Mouse (Mus musculus) midbrain, embryonic 15.5 days (tissue): Measurements from ENCODE around the gene Higd1c. TPM values are rescaled to one million over a fixed set of nuclear protein-coding genes. Genes with fewer than 3 reads are reported as not detected.
"Not testable (repeated sequence)": the region's sequence is repeated elsewhere in the genome, so short reads cannot be mapped to it uniquely, and the experiment has no call there.

ENCODE experiments used
- ATAC-seq: fragments of 200-750 bp; cut with Nextera tagmentation; replicated peaks from 2 replicates; pipeline ENCODE4 v1.8.0; 2017; ENCODE audit warnings: moderate TSS enrichment
- H3K27ac ChIP-seq: fragments of 300-500 bp; sonication (generic); 2 replicates; pipeline ENCODE4 v1.5.1; 2015; ENCODE audit warnings: mild to moderate bottlenecking, inconsistent platforms
- H3K27me3 ChIP-seq: fragments of 300-500 bp; sonication (generic); replicated peaks from 2 replicates; pipeline ENCODE4 v1.6.1; 2015; ENCODE audit warnings: inconsistent platforms
- H3K36me3 ChIP-seq: fragments of 300-500 bp; sonication (generic); replicated peaks from 2 replicates; pipeline ENCODE4 v1.6.1; 2015; ENCODE audit warnings: inconsistent platforms
- H3K4me1 ChIP-seq: fragments of 300-500 bp; sonication (generic); 2 replicates; pipeline ENCODE4 v1.6.1; 2015; ENCODE audit warnings: inconsistent platforms
- H3K4me2 ChIP-seq: fragments of 300-500 bp; sonication (generic); 2 replicates; pipeline ENCODE4 v1.6.1; 2015; ENCODE audit warnings: inconsistent platforms, mild to moderate bottlenecking, moderate library complexity
- H3K4me3 ChIP-seq: fragments of 300-500 bp; sonication (generic); 2 replicates; pipeline ENCODE4 v1.5.1; 2015; ENCODE audit warnings: mild to moderate bottlenecking, inconsistent platforms
- H3K9ac ChIP-seq: fragments of 300-500 bp; sonication (generic); 2 replicates; pipeline ENCODE4 v1.6.1; 2015; ENCODE audit warnings: mild to moderate bottlenecking, inconsistent platforms
- H3K9me3 ChIP-seq: fragments of 300-500 bp; sonication (generic); 2 replicates; pipeline ENCODE4 v1.6.1; 2016; ENCODE audit warnings: inconsistent platforms
- WGBS: fragments of 180-500 bp; shearing (Covaris S2); methylation state at CpG from one replicate; pipeline ENCODE4 v1.1.7; 2015; ENCODE audit warnings: mixed read lengths; 5-methylcytosine and 5-hydroxymethylcytosine counted together
- polyA plus RNA-seq: library from polyadenylated mRNA; unstranded; fragments of >200 nt; fragmentation: Nextera tagmentation; extraction: Ambion mirVana; gene quantifications from 2 replicates; pipeline ENCODE4 v1.2.1, GENCODE M21; 2015

The Higd1c gene
- polyA plus RNA-seq, 1 experiment from 2014 or later, result not detected

DNA sequence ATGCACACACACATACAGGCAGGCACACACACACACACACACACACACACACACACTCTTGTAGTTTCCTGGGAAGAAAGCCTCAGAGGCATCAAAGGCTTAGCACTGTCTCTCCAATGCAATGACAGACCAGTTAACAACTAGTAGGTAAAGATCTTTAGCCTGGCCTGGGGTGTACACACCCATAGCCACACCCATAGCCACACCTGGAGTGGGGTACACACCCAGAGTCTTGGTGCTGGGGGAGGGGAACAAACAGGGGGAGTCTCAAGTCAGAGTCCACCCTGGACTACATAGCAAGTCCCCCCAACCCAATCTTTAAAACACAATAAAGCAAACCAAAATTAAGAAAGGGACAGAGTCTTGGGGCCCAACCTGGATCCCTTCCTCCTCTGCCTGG lies 27.0 kb upstream of the Higd1c start:
- ATAC-seq, H3K27me3 ChIP-seq, H3K36me3 ChIP-seq, H3K9me3 ChIP-seq, H3K4me1 ChIP-seq, H3K27ac ChIP-seq, H3K4me2 ChIP-seq, H3K4me3 ChIP-seq, H3K9ac ChIP-seq: not testable (repeated sequence)

DNA sequence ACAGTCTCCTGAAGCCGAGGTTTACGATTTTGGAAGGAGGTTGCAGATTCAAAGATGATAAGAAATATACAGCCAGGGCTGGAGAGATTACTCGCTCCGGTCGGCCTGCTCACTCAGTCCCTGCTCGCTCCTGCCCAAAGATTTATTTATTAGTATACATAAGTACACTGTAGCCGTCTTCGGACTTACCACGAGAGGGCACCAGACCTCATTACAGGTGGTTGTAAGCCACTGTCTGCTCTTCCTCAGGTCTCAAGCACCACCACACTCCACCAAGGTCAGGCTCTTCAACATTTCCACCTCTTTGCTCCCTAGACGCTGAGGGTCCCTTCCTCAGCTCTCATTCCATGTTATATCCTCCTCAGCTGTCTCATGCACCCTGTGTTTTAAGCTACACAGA lies 26.5 kb upstream of the Higd1c start:
- WGBS, result 46% methylated on average over 10 of the region's 10 CpGs
- H3K27ac ChIP-seq, H3K9ac ChIP-seq, H3K4me3 ChIP-seq, H3K27me3 ChIP-seq, ATAC-seq, H3K4me2 ChIP-seq, H3K36me3 ChIP-seq, H3K9me3 ChIP-seq, H3K4me1 ChIP-seq: not testable (repeated sequence)

DNA sequence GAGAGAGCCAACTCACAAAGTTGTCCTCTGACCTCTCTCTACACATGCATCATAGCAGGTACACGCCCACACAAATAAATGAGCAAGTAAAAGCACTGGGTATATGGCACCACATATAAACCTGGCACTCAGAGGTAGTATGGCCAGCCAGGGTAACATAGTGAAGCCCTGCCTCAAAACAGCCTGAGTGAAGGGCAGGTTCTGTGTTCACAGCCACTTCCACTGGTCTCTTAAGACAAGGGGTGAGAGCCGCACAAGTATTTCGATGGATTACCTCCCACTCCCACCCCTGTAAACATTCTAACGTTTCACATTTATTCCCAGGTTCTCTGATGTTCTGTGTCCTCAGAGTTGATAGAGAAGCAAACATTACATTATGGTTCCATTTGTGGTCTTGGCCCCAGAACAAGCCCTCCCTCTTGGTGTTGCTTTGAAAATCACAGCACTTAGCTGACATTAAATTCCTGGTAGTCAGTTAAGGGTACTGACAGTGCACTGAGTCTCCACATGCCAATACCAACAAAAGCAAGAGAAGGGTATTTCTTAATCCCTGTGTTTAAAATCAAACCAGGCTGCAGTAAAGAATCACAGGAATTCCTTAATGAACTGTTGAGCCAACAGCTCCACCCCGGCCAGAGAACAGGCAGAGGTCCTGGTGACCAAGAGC lies 22.9 kb upstream of the Higd1c start:
- H3K4me1 ChIP-seq, H3K27me3 ChIP-seq, H3K27ac ChIP-seq, ATAC-seq, H3K9ac ChIP-seq, H3K4me2 ChIP-seq, H3K9me3 ChIP-seq, H3K4me3 ChIP-seq, H3K36me3 ChIP-seq: not testable (repeated sequence)
- 79% methylated on average over 4 of the region's 5 CpGs for WGBS

DNA sequence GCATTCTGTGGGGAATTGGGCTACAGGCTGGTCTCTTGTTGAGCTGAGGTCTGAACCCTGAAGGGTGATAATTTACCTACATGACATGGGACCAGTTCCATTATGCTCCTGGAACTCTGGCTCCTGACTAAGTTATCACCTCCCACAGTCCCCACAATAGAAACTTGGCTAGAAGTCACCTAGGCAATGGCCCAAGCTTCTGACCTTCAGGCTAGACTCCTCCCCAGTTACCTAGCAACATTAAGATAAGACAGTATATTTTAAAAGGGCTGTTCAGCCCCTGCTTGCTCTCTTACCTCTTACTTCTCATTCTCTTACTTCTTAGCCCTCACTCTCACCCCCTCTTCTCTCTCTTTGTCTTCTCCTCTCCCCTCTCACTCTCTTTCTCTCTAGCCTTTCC lies 18.9 kb upstream of the Higd1c start:
- H3K4me3 ChIP-seq, result no peak overlapping the region
- H3K27ac ChIP-seq, result no peak overlapping the region
- no peaks in the 10 kb centered on the region for H3K27me3 ChIP-seq
- H3K4me2 ChIP-seq, result no peak overlapping the region
- H3K36me3 ChIP-seq, result no peaks in the 10 kb centered on the region
- no peaks in the 10 kb centered on the region for H3K4me1 ChIP-seq
- H3K9ac ChIP-seq, result no peak overlapping the region
- ATAC-seq, result no peak
- no peaks in the 10 kb centered on the region for H3K9me3 ChIP-seq

GRCm38 (mm10) chr15:100346761-100347160 lies 17.6 kb upstream of the Higd1c start:
- Histone ChIP-seq H3K4me2 (no peak overlapping the region), H3K9ac (no peak overlapping the region), H3K9me3 (no peaks in the 10 kb centered on the region), H3K27ac (no peak overlapping the region), H3K36me3 (no peaks in the 10 kb centered on the region), H3K27me3 (no peaks in the 10 kb centered on the region), H3K4me1 (no peaks in the 10 kb centered on the region), H3K4me3 (no peak overlapping the region)
- 62% methylated on average over 14 of the region's 14 CpGs for WGBS
- ATAC-seq, result no peak

GRCm38 (mm10) chr15:100349496-100349895 lies 14.8 kb upstream of the Higd1c start:
- H3K27ac ChIP-seq, result no peak overlapping the region
- no peak overlapping the region for H3K9ac ChIP-seq
- no peaks in the 10 kb centered on the region for H3K27me3 ChIP-seq
- 47% methylated on average over 2 of the region's 2 CpGs for WGBS
- H3K4me1 ChIP-seq, result no peaks in the 10 kb centered on the region
- no peak overlapping the region for H3K4me3 ChIP-seq
- no peak overlapping the region for H3K4me2 ChIP-seq
- ATAC-seq, result no peak
- no peaks in the 10 kb centered on the region for H3K9me3 ChIP-seq
- H3K36me3 ChIP-seq, result no peaks in the 10 kb centered on the region

- no peaks in the 10 kb centered on the region for H3K4me1 ChIP-seq
- H3K36me3 ChIP-seq, result no peaks in the 10 kb centered on the region
- no peak overlapping the region for H3K4me2 ChIP-seq
- no peaks in the 10 kb centered on the region for H3K27me3 ChIP-seq
- WGBS, result 75% methylated on average over 6 of the region's 6 CpGs
- ATAC-seq, result no peak
- no peak overlapping the region for H3K27ac ChIP-seq
- H3K4me3 ChIP-seq, result no peak overlapping the region
- no peaks in the 10 kb centered on the region for H3K9me3 ChIP-seq
- H3K9ac ChIP-seq, result no peak overlapping the region
These were observed 12.8 kb upstream of the Higd1c start for GRCm38 (mm10) chr15:100351501-100352060.

- Histone ChIP-seq H3K9me3 (no peaks in the 10 kb centered on the region), H3K27ac (no peak within 1 kb of the TSS), H3K36me3 (no peaks in the 10 kb centered on the region), H3K9ac (no peak within 1 kb of the TSS), H3K4me1 (no peaks in the 10 kb centered on the region), H3K4me2 (no peak within 1 kb of the TSS), H3K27me3 (no peaks in the 10 kb centered on the region), H3K4me3 (no peak within 1 kb of the TSS)
- WGBS, result 88% methylated on average over 10 of the region's 10 CpGs
- ATAC-seq, result no peak
These were observed 11.6 kb upstream of the Higd1c start, which contains the start of the genes Methig1 and Mettl7a2 for GRCm38 (mm10) chr15:100352711-100353250. Gene Methig1 (plus strand): TSS chr15:100353149. Gene Mettl7a2 (plus strand): TSS chr15:100353200.

DNA sequence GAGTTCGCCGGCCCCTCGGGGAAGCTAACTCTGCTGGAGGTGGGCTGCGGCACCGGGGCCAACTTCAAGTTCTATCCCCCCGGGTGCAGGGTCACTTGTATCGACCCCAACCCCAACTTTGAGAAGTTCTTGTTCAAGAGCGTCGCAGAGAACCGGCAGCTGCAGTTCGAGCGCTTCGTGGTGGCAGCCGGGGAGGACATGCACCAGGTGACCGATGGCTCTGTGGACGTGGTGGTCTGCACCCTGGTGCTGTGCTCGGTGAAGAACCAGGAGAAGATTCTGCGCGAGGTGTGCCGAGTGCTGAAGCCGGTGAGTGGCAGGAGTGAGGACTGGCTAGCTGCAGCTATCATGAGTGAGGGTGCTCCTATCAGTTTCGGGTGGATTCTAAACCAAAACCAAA lies 10.9 kb upstream of the Higd1c start:
- H3K9me3 ChIP-seq, H3K36me3 ChIP-seq, H3K9ac ChIP-seq, H3K4me3 ChIP-seq, H3K4me2 ChIP-seq, H3K27ac ChIP-seq, H3K4me1 ChIP-seq, ATAC-seq, H3K27me3 ChIP-seq: not testable (repeated sequence)
- 92% methylated on average over 22 of the region's 22 CpGs for WGBS

DNA sequence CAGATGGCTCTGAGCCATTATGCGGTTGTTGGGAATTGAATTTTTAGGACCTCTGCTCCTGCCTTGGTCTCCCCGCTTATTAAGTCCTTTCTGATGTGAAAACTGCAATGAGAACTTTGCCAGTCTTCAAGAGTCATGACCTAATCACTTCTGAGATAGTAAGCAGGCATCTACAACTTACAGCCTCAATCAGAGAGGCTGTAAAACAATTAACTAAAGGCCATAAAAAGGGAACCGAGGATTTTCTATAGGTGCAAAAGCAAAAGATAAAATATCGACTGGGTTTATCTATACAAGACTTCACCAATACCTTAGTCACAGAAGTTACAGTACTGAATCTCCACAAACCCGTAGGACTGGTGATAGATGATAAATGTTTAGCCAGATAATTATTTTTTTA lies 8.5 kb upstream of the Higd1c start:
- no peak overlapping the region for H3K27ac ChIP-seq
- H3K9ac ChIP-seq, result no peak overlapping the region
- whole genome bisulfite sequencing, result 89% methylated on average over 5 of the region's 5 CpGs
- no peak overlapping the region for H3K4me2 ChIP-seq
- H3K4me3 ChIP-seq, result no peak overlapping the region
- no peaks in the 10 kb centered on the region for H3K27me3 ChIP-seq
- no peaks in the 10 kb centered on the region for H3K4me1 ChIP-seq
- no peaks in the 10 kb centered on the region for H3K9me3 ChIP-seq
- ATAC-seq, result no peak
- H3K36me3 ChIP-seq, result no peaks in the 10 kb centered on the region

GRCm38 (mm10) chr15:100365967-100366366 lies 1.6 kb downstream of the Higd1c start:
- not testable (repeated sequence) for H3K27me3 ChIP-seq, H3K4me1 ChIP-seq, H3K9ac ChIP-seq, H3K36me3 ChIP-seq, ATAC-seq, H3K4me2 ChIP-seq, H3K27ac ChIP-seq, H3K4me3 ChIP-seq, H3K9me3 ChIP-seq
- WGBS, result 50% methylated on average over 9 of the region's 9 CpGs

- Histone ChIP-seq H3K4me1 (no peaks in the 10 kb centered on the region), H3K9me3 (no peaks in the 10 kb centered on the region; the same call in 1 of the 2 replicates), H3K9ac (no peak overlapping the region), H3K27me3 (no peaks in the 10 kb centered on the region), H3K27ac (no peak overlapping the region), H3K36me3 (no peaks in the 10 kb centered on the region), H3K4me2 (no peak overlapping the region), H3K4me3 (no peak overlapping the region)
- WGBS, result 86% methylated on average over 7 of the region's 7 CpGs
- ATAC-seq, result no peak
These were observed 2.8 kb downstream of the Higd1c start for GRCm38 (mm10) chr15:100367119-100367518.

DNA sequence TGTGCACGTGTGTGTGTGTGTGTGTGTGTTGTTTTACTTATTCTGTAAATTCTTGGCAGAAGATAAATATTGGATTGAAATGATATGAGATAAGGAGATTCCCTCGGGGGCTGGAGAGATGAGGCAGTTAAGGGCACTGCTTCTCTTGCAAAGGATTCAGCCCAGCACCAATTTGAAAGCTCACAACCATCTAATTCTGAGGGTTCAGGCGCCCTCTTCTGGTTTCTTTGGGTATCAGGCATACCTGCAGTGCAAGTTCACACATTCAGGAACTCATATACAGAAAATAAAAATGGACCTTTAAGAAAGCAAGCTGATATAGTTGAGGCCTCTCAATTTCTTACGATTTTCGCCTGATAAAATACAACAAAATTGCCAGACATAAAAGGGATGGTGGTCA lies 10.7 kb downstream of the Higd1c start:
- WGBS, result 32% methylated on average over 5 of the region's 5 CpGs
- no peak overlapping the region for H3K4me2 ChIP-seq

More for the DNA sequence above, 10.7 kb downstream of the Higd1c start:
- H3K36me3 ChIP-seq, result no peaks in the 10 kb centered on the region
- H3K27me3 ChIP-seq, result no peaks in the 10 kb centered on the region
- H3K9ac ChIP-seq, result no peak overlapping the region
- H3K27ac ChIP-seq, result no peak overlapping the region
- no peaks in the 10 kb centered on the region for H3K4me1 ChIP-seq
- no peak overlapping the region for H3K4me3 ChIP-seq
- no peak for ATAC-seq
- no peaks in the 10 kb centered on the region for H3K9me3 ChIP-seq
